Mouse (Mus musculus): Measurements from ENCODE around the gene Pusl1. TPM values are rescaled to one million over a fixed set of nuclear protein-coding genes. Genes with fewer than 3 reads are reported as not detected.

The Pusl1 gene
- total RNA-seq (2021): 10 to 100 TPM; 27.4 to 30.1 TPM
- long read RNA-seq, experiment 1, partial matches to known transcripts: 6 of 27 reads
- long read RNA-seq, experiment 1, other reads (novel, unspliced or antisense): 19 of 27 reads
- long read RNA-seq, experiment 2, transcript Pusl1-201 (8 exons, 1,243 nt): major isoform, 10 of 41 reads
- long read RNA-seq, experiment 2, partial matches to known transcripts: 12 of 41 reads
- long read RNA-seq, experiment 2, other reads (novel, unspliced or antisense): 19 of 41 reads

- peak; percentile 94 to 98 for DNase-seq (ENCODE audit: low spot score in 2 of 2)
These were observed at the start of gene Pusl1, which contains the start of gene Acap3 for GRCm38 (mm10) chr4:155891551-155892001. TSS of gene Pusl1 (minus strand) at chr4:155891781. TSS of gene Acap3 (plus strand) at chr4:155891822.

- no peak for DNase-seq (ENCODE audit: low spot score in 2 of 2)
These were observed 40.5 kb upstream of the Pusl1 start for GRCm38 (mm10) chr4:155932031-155932430.

- DNase-seq (ENCODE audit: low spot score in 2 of 2): no peak
These were observed 17.2 kb upstream of the Pusl1 start for GRCm38 (mm10) chr4:155908751-155909150.

- peak; percentile 5 to 12 for DNase-seq (ENCODE audit: low spot score in 2 of 2)
These were observed 16.7 kb upstream of the Pusl1 start for GRCm38 (mm10) chr4:155908281-155908680.

GRCm38 (mm10) chr4:155907003-155907402 is 15.4 kb upstream of the Pusl1 start:
- DNase-seq (ENCODE audit: low spot score in 2 of 2): peak in 1 of 2 experiments; percentile 5

GRCm38 (mm10) chr4:155906125-155906524 is 14.5 kb upstream of the Pusl1 start:
- peak in 1 of 2 experiments; percentile 13 for DNase-seq (ENCODE audit: low spot score in 2 of 2)

- DNase-seq (ENCODE audit: low spot score in 2 of 2): peak; percentile 7 to 15
These were observed 14.1 kb upstream of the Pusl1 start for GRCm38 (mm10) chr4:155905634-155906033.

- peak; percentile 16 to 43 for DNase-seq (ENCODE audit: low spot score in 2 of 2)
These were observed 12.9 kb upstream of the Pusl1 start for GRCm38 (mm10) chr4:155904318-155905102.

- peak in 1 of 2 experiments; percentile 14 for DNase-seq (ENCODE audit: low spot score in 2 of 2)
These were observed 11.7 kb upstream of the Pusl1 start for GRCm38 (mm10) chr4:155903246-155903645.

- DNase-seq (ENCODE audit: low spot score in 2 of 2): peak in 1 of 2 experiments; percentile 13
These were observed 9.6 kb upstream of the Pusl1 start for GRCm38 (mm10) chr4:155901205-155901604.

GRCm38 (mm10) chr4:155899355-155899754 is 7.8 kb upstream of the Pusl1 start:
- peak in 1 of 2 experiments; percentile 14 for DNase-seq (ENCODE audit: low spot score in 2 of 2)

- DNase-seq (ENCODE audit: low spot score in 2 of 2): peak in 1 of 2 experiments; percentile 2
These were observed 6.7 kb upstream of the Pusl1 start for GRCm38 (mm10) chr4:155898318-155898717.

- DNase-seq (ENCODE audit: low spot score in 2 of 2): peak in 1 of 2 experiments; percentile 6
These were observed 4.9 kb upstream of the Pusl1 start for GRCm38 (mm10) chr4:155896461-155896860.

- DNase-seq (ENCODE audit: low spot score in 2 of 2): peak in 1 of 2 experiments; percentile 9
These were observed 4.2 kb upstream of the Pusl1 start for GRCm38 (mm10) chr4:155895826-155896225.

GRCm38 (mm10) chr4:155895216-155895615 is 3.6 kb upstream of the Pusl1 start:
- peak in 1 of 2 experiments; percentile 70 for DNase-seq (ENCODE audit: low spot score in 2 of 2)

GRCm38 (mm10) chr4:155894311-155894881 is 2.8 kb upstream of the Pusl1 start:
- DNase-seq (ENCODE audit: low spot score in 2 of 2): peak; percentile 52 to 80

GRCm38 (mm10) chr4:155893212-155893690 is 1.7 kb upstream of the Pusl1 start:
- peak; percentile 6 to 12 for DNase-seq (ENCODE audit: low spot score in 2 of 2)

GRCm38 (mm10) chr4:155892438-155893211 is 1.0 kb upstream of the Pusl1 start:
- DNase-seq (ENCODE audit: low spot score in 2 of 2): peak; percentile 37 to 53

GRCm38 (mm10) chr4:155892017-155892416 is 436 bp upstream of the Pusl1 start:
- peak; percentile 77 to 89 for DNase-seq (ENCODE audit: low spot score in 2 of 2)

- no peak for DNase-seq (ENCODE audit: low spot score in 2 of 2)
These were observed 540 bp downstream of the Pusl1 start for GRCm38 (mm10) chr4:155891011-155891471.

- peak in 1 of 2 experiments; percentile 13 for DNase-seq (ENCODE audit: low spot score in 2 of 2)
These were observed 2.3 kb downstream of the Pusl1 start for GRCm38 (mm10) chr4:155889316-155889715.

Data from gastrocnemius, postnatal 4 days (tissue).